Mouse (Mus musculus) erythroid progenitor cell, adult 5-6 weeks (primary cell): ENCODE results near the gene Npr1. TPM values are rescaled to one million over a fixed set of nuclear protein-coding genes. Genes with fewer than 3 reads are reported as not detected.

Experiments
- ATAC-seq: replicated peaks from 2 replicates; pipeline ENCODE4 v1.8.0; 2016; ENCODE audit warnings: moderate number of reproducible peaks, mild to moderate bottlenecking, moderate TSS enrichment, inconsistent platforms; ENCODE audit not compliant: poor library complexity, low FRiP score, severe bottlenecking
- total RNA-seq, 2 experiments: library from RNA; stranded (forward) in 1 of 2; stranded (reverse) in 1 of 2; fragments of 150-400 nt in 1 of 2; fragments of 186-747, 209-891 nt in 1 of 2; gene quantifications; 2 replicates each; pipeline versions ENCODE4 v1.2.3 to v1.2.4; 2015 to 2017; ENCODE audit warnings: low replicate concordance in 2 of 2

Gene Npr1
- total RNA-seq, 2 experiments from 2014 or later: not detected

GRCm38 (mm10) chr3:90445417-90446200, 20.1 kb downstream of the Npr1 start:
- ATAC-seq: no peak

- ATAC-seq: no peak
Measured at GRCm38 (mm10) chr3:90443977-90444376, 21.7 kb downstream of the Npr1 start.

GRCm38 (mm10) chr3:90440756-90441155, 24.9 kb downstream of the Npr1 start:
- ATAC-seq: no peak

- ATAC-seq: no peak
Measured at GRCm38 (mm10) chr3:90437131-90437530, 28.5 kb downstream of the Npr1 start.

GRCm38 (mm10) chr3:90434073-90434730, 31.5 kb downstream of the Npr1 start:
- ATAC-seq: no peak

GRCm38 (mm10) chr3:90433381-90434020, 32.2 kb downstream of the Npr1 start, which contains the start of gene Ints3:
Gene Ints3, minus strand, starts transcription at chr3:90433622.
- peak; percentile 96 for ATAC-seq

GRCm38 (mm10) chr3:90432811-90433219, 32.9 kb downstream of the Npr1 start:
- peak; percentile 48 for ATAC-seq

- no peak for ATAC-seq
Measured at GRCm38 (mm10) chr3:90432348-90432747, 33.3 kb downstream of the Npr1 start.

GRCm38 (mm10) chr3:90429576-90429975, 36.1 kb downstream of the Npr1 start:
- no peak for ATAC-seq

GRCm38 (mm10) chr3:90428186-90428585, 37.5 kb downstream of the Npr1 start:
- ATAC-seq: no peak

- no peak for ATAC-seq
Measured at GRCm38 (mm10) chr3:90427574-90427973, 38.1 kb downstream of the Npr1 start.

GRCm38 (mm10) chr3:90425499-90425898, 40.2 kb downstream of the Npr1 start:
- ATAC-seq: no peak

GRCm38 (mm10) chr3:90423549-90423948, 42.1 kb downstream of the Npr1 start:
- no peak for ATAC-seq

GRCm38 (mm10) chr3:90420696-90421095, 45.0 kb downstream of the Npr1 start:
- no peak for ATAC-seq

- 0 out of 2 replicates have a peak, but pooled peaks have one; percentile 15 for ATAC-seq
Measured at GRCm38 (mm10) chr3:90413011-90413396, 52.7 kb downstream of the Npr1 start.

GRCm38 (mm10) chr3:90412312-90413010, 53.2 kb downstream of the Npr1 start:
- peak; percentile 87 for ATAC-seq

- ATAC-seq: no peak
Measured at GRCm38 (mm10) chr3:90408721-90409120, 56.9 kb downstream of the Npr1 start.

- no peak for ATAC-seq
Measured at GRCm38 (mm10) chr3:90406414-90406813, 59.3 kb downstream of the Npr1 start.

- no peak for ATAC-seq
Measured at GRCm38 (mm10) chr3:90404609-90405008, 61.1 kb downstream of the Npr1 start.

GRCm38 (mm10) chr3:90404121-90404520, 61.5 kb downstream of the Npr1 start:
- ATAC-seq: no peak
